Mouse (Mus musculus) liver, adult 2 months (tissue): Measurements from ENCODE around the gene Ccdc162.

ENCODE experiments used
- CTCF ChIP-seq: fragments of 200-500 bp; IDR thresholded peaks from 2 replicates; pipeline ENCODE4 v1.5.1; 2011; ENCODE audit warnings: low read depth, low read length, control low read depth
- POLR2A ChIP-seq: fragments of 200-500 bp; IDR thresholded peaks from 2 replicates; pipeline ENCODE4 v1.6.1; 2011; ENCODE audit warnings: low read length, control low read depth; ENCODE audit not compliant: insufficient read depth; ENCODE audit errors: extremely low read depth

DNA sequence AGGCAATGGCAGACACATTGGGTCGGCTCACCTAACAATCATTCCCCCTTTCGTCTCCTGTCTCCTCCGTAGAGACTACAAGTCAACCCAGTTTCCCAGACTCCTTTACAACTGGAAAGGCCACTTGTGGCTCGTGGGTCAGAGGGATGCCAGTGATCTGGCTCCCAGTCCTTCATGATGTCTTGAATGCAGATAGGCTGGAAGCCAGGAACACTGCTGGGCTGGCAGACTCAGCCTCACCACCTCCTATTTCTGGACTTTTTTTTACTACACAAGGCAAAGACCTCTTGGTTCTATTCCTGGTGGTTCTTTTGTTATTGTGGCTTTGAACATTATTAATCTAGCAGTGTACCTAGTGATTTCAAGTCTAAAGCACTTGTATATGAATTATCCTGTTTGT lies 202.1 kb downstream of the Ccdc162 start:
- TF ChIP-seq POLR2A (no peak), CTCF (no peak)
